Mouse (Mus musculus) forebrain, embryonic 13.5 days (tissue): ENCODE measurements around the gene Ube2o. TPM values are rescaled to one million over a fixed set of nuclear protein-coding genes. Genes with fewer than 3 reads are reported as not detected.

Experiments
- ATAC-seq: fragments of 200-750 bp; cut with Nextera tagmentation; 2 replicates; pipeline ENCODE4 v1.8.0; 2017
- H3K27ac ChIP-seq: fragments of 300-500 bp; sonication (generic); 2 replicates; pipeline ENCODE4 v1.5.1; 2015; ENCODE audit warnings: inconsistent platforms, mild to moderate bottlenecking, moderate library complexity
- H3K27me3 ChIP-seq: fragments of 300-500 bp; sonication (generic); 2 replicates; pipeline ENCODE4 v1.6.1; 2015; ENCODE audit warnings: mild to moderate bottlenecking, inconsistent platforms
- H3K36me3 ChIP-seq: fragments of 300-500 bp; sonication (generic); 2 replicates; pipeline ENCODE4 v1.6.1; 2015; ENCODE audit warnings: mild to moderate bottlenecking, inconsistent platforms; ENCODE audit not compliant: poor library complexity, severe bottlenecking
- H3K4me1 ChIP-seq: fragments of 300-500 bp; sonication (generic); 2 replicates; pipeline ENCODE4 v1.6.1; 2015; ENCODE audit warnings: inconsistent platforms
- H3K4me2 ChIP-seq: fragments of 300-500 bp; sonication (generic); 2 replicates; pipeline ENCODE4 v1.6.1; 2015; ENCODE audit warnings: inconsistent platforms, mild to moderate bottlenecking, moderate library complexity
- H3K4me3 ChIP-seq: fragments of 300-500 bp; sonication (generic); 2 replicates; pipeline ENCODE4 v1.5.1; 2015; ENCODE audit warnings: mild to moderate bottlenecking, inconsistent platforms
- H3K9ac ChIP-seq: fragments of 300-500 bp; sonication (generic); 2 replicates; pipeline ENCODE4 v1.6.1; 2015; ENCODE audit warnings: mild to moderate bottlenecking, inconsistent platforms
- H3K9me3 ChIP-seq: fragments of 300-500 bp; sonication (generic); replicated peaks from 2 replicates; pipeline ENCODE4 v1.6.1; 2016; ENCODE audit warnings: inconsistent platforms
- WGBS: fragments of 180-500 bp; shearing (Covaris S2); methylation state at CpG from one replicate; pipeline ENCODE4 v1.1.7; 2015; 5-methylcytosine and 5-hydroxymethylcytosine counted together
- polyA plus RNA-seq: library from polyadenylated mRNA; unstranded; fragments of >200 nt; fragmentation: Nextera tagmentation; extraction: Ambion mirVana; gene quantifications from 2 replicates; pipeline ENCODE4 v1.2.1, GENCODE M21; 2015

Gene Ube2o
- polyA plus RNA-seq, 1 experiment from 2014 or later, result 11.9 TPM

- no peak overlapping the region for H3K9ac ChIP-seq
- H3K9me3 ChIP-seq, result no peaks in the 10 kb centered on the region
- H3K36me3 ChIP-seq, result no peaks in the 10 kb centered on the region
- peaks cover 12% of the 10 kb centered on the region for H3K4me1 ChIP-seq
- peaks cover 33% of the 10 kb centered on the region for H3K27me3 ChIP-seq
- H3K27ac ChIP-seq, result no peak overlapping the region
- no peak for ATAC-seq
- WGBS, result 63% methylated on average over 6 of the region's 6 CpGs
- H3K4me3 ChIP-seq, result no peak overlapping the region
- no peak overlapping the region for H3K4me2 ChIP-seq
These were observed 40.0 kb upstream of the Ube2o start for GRCm38 (mm10) chr11:116621258-116621704.

- H3K9ac ChIP-seq, result no peak overlapping the region
These were observed 39.5 kb upstream of the Ube2o start for GRCm38 (mm10) chr11:116620559-116621253.

DNA sequence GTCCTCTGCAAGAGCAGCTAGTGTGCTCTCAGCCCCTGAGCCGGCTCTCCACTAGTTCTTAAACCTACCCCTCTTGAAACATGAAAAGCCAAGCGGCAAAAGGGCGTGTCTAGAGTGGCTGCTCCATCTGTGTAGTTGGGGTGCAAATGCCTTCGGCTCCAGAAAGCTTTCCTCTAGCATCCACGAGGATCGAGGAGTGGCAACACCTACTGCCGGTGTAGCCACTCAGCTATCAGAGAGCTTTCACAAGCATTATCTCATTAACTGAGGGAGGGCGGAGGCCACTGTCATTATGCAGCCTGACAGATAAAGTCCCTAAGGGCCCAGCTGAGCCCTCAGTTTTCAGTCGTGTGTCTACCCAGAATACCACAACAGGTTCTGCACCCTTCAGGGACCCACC lies 38.8 kb upstream of the Ube2o start:
- no peak for ATAC-seq
- H3K4me1 ChIP-seq, result peaks cover 12% of the 10 kb centered on the region
- H3K27me3 ChIP-seq, result peaks cover 31% of the 10 kb centered on the region
- H3K4me2 ChIP-seq, result no peak overlapping the region
- no peak overlapping the region for H3K9ac ChIP-seq
- H3K4me3 ChIP-seq, result no peak overlapping the region
- WGBS, result 42% methylated on average over 9 of the region's 9 CpGs
- H3K9me3 ChIP-seq, result no peaks in the 10 kb centered on the region
- no peak overlapping the region for H3K27ac ChIP-seq
- no peaks in the 10 kb centered on the region for H3K36me3 ChIP-seq

More at GRCm38 (mm10) chr11:116620559-116621253, 39.5 kb upstream of the Ube2o start:
- peaks cover 33% of the 10 kb centered on the region for H3K27me3 ChIP-seq
- H3K4me2 ChIP-seq, result no peak overlapping the region
- H3K4me1 ChIP-seq, result peaks cover 12% of the 10 kb centered on the region
- WGBS, result 84% methylated on average over 10 of the region's 10 CpGs
- no peaks in the 10 kb centered on the region for H3K9me3 ChIP-seq
- no peaks in the 10 kb centered on the region for H3K36me3 ChIP-seq
- ATAC-seq, result no peak
- H3K4me3 ChIP-seq, result no peak overlapping the region
- no peak overlapping the region for H3K27ac ChIP-seq

- ATAC-seq, result no peak
- no peak overlapping the region for H3K27ac ChIP-seq
- H3K4me2 ChIP-seq, result no peak overlapping the region
- no peaks in the 10 kb centered on the region for H3K9me3 ChIP-seq
- no peaks in the 10 kb centered on the region for H3K36me3 ChIP-seq
- no peak overlapping the region for H3K4me3 ChIP-seq
- H3K27me3 ChIP-seq, result peaks cover 26% of the 10 kb centered on the region
- H3K4me1 ChIP-seq, result peaks cover 10% of the 10 kb centered on the region
- 85% methylated on average over 8 of the region's 8 CpGs for WGBS
- no peak overlapping the region for H3K9ac ChIP-seq
These were observed 38.3 kb upstream of the Ube2o start for GRCm38 (mm10) chr11:116619561-116619960.

DNA sequence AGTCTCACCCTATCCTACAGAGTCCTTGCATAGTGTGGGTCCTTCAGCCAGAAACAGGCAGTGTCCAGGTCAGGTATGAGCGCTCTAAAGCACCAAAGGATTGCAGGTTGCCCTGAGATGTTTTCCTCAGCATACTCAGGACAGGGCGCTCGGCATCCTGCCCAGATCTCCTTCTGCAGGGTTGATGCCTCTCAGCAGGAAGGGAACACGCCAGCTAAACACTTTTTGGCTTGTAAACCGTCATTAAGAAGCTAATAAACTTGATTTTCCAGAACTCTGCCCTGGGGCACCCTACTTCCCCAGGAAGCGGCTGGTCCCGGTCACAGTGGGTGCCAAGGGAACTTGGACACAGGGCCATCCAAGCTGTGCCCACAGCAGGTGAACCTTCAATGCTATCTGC lies 37.9 kb upstream of the Ube2o start:
- ATAC-seq, result no peak

GRCm38 (mm10) chr11:116618666-116619065 lies 37.4 kb upstream of the Ube2o start:
- no peaks in the 10 kb centered on the region for H3K9me3 ChIP-seq
- no peak overlapping the region for H3K27ac ChIP-seq
- ATAC-seq, result no peak
- no peak overlapping the region for H3K9ac ChIP-seq
- WGBS, result 93% methylated on average over 7 of the region's 7 CpGs
- H3K4me1 ChIP-seq, result peaks cover 2% of the 10 kb centered on the region
- peaks cover 17% of the 10 kb centered on the region for H3K27me3 ChIP-seq
- no peaks in the 10 kb centered on the region for H3K36me3 ChIP-seq
- no peak overlapping the region for H3K4me3 ChIP-seq
- no peak overlapping the region for H3K4me2 ChIP-seq

More for the DNA sequence above, 37.9 kb upstream of the Ube2o start:
- H3K27me3 ChIP-seq, result peaks cover 22% of the 10 kb centered on the region
- H3K9ac ChIP-seq, result no peak overlapping the region
- no peak overlapping the region for H3K4me2 ChIP-seq
- H3K27ac ChIP-seq, result no peak overlapping the region
- no peaks in the 10 kb centered on the region for H3K9me3 ChIP-seq
- 87% methylated on average over 7 of the region's 7 CpGs for WGBS
- no peak overlapping the region for H3K4me3 ChIP-seq
- peaks cover 7% of the 10 kb centered on the region for H3K4me1 ChIP-seq
- no peaks in the 10 kb centered on the region for H3K36me3 ChIP-seq

- ATAC-seq, result no peak
- H3K4me1 ChIP-seq, result no peaks in the 10 kb centered on the region; the same call in 1 of the 2 replicates
- WGBS, result 91% methylated on average over 7 of the region's 7 CpGs
- H3K27me3 ChIP-seq, result peaks cover 7% of the 10 kb centered on the region
- H3K36me3 ChIP-seq, result no peaks in the 10 kb centered on the region
- H3K4me2 ChIP-seq, result no peak overlapping the region
- H3K9me3 ChIP-seq, result no peaks in the 10 kb centered on the region
- no peak overlapping the region for H3K27ac ChIP-seq
- H3K4me3 ChIP-seq, result no peak overlapping the region
- H3K9ac ChIP-seq, result no peak overlapping the region
These were observed 36.4 kb upstream of the Ube2o start for GRCm38 (mm10) chr11:116617641-116618040.

DNA sequence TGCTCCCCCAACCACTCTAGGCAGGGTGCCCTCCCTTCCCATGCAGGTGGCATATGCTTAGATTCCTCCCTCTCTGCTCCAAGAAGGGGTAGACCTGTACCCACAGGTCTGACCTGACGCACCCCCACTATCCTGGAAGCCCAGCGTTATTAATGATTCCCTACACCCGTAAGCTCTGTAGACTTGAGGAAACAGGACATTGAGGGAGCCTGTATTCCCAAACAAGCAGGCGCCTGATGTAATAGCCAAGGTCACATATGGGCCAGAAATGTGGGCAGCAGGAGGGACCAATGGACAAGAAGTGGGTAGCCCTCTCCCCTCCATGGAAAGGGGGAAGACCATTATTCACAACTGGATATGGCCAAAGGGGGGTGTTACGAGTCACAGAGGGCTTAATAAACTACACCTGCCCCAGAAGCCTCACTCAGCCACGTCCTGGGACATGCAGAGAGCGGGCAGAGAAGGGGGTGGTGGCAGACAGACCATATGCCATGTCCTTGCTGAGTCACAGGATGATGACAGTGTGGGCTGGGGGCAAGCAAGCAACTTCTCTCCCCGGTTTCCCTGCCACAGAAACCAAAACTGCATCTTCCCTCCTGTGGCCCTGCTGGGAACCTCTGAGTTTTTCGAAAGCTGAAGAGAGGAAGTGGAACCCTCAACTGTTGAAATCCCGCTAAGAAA lies 35.3 kb upstream of the Ube2o start:
- WGBS, result 78% methylated on average over 10 of the region's 10 CpGs
- Histone ChIP-seq H3K4me2 (no peak overlapping the region), H3K27ac (no peak overlapping the region), H3K9ac (no peak overlapping the region), H3K36me3 (no peaks in the 10 kb centered on the region), H3K9me3 (no peaks in the 10 kb centered on the region), H3K4me1 (no peaks in the 10 kb centered on the region; the same call in 1 of the 2 replicates), H3K27me3 (no peaks in the 10 kb centered on the region), H3K4me3 (no peak overlapping the region)
- ATAC-seq, result no peak

- ATAC-seq, result no peak
- Histone ChIP-seq H3K4me3 (no peak overlapping the region), H3K27me3 (no peaks in the 10 kb centered on the region), H3K4me2 (no peak overlapping the region), H3K9ac (no peak overlapping the region), H3K27ac (no peak overlapping the region), H3K4me1 (no peaks in the 10 kb centered on the region; the same call in 1 of the 2 replicates), H3K9me3 (no peaks in the 10 kb centered on the region), H3K36me3 (no peaks in the 10 kb centered on the region)
- WGBS, result 65% methylated on average over 13 of the region's 15 CpGs
These were observed 34.6 kb upstream of the Ube2o start for GRCm38 (mm10) chr11:116615735-116616437.

- Histone ChIP-seq H3K9me3 (no peaks in the 10 kb centered on the region), H3K36me3 (no peaks in the 10 kb centered on the region), H3K4me1 (no peaks in the 10 kb centered on the region), H3K4me3 (no peak overlapping the region), H3K9ac (no peak overlapping the region), H3K4me2 (no peak overlapping the region), H3K27ac (no peak overlapping the region), H3K27me3 (no peaks in the 10 kb centered on the region)
- 86% methylated on average over 6 of the region's 6 CpGs for WGBS
- no peak for ATAC-seq
These were observed 32.0 kb upstream of the Ube2o start for GRCm38 (mm10) chr11:116613234-116613633.

- 91% methylated on average over 1 of the region's 1 CpGs for whole genome bisulfite sequencing
These were observed 31.3 kb upstream of the Ube2o start for GRCm38 (mm10) chr11:116612554-116612953.

GRCm38 (mm10) chr11:116611883-116612282 lies 30.6 kb upstream of the Ube2o start:
- no peak overlapping the region for H3K4me3 ChIP-seq
- no peaks in the 10 kb centered on the region for H3K9me3 ChIP-seq
- no peaks in the 10 kb centered on the region; the same call in 1 of the 2 replicates for H3K4me1 ChIP-seq
- H3K4me2 ChIP-seq, result no peak overlapping the region
- ATAC-seq, result no peak
- H3K36me3 ChIP-seq, result no peaks in the 10 kb centered on the region
- no peaks in the 10 kb centered on the region for H3K27me3 ChIP-seq
- no peak overlapping the region for H3K9ac ChIP-seq
- no peak overlapping the region for H3K27ac ChIP-seq
- 94% methylated on average over 9 of the region's 9 CpGs for WGBS

More at GRCm38 (mm10) chr11:116612554-116612953, 31.3 kb upstream of the Ube2o start:
- Histone ChIP-seq H3K27ac (no peak overlapping the region), H3K4me3 (no peak overlapping the region), H3K9me3 (no peaks in the 10 kb centered on the region), H3K36me3 (no peaks in the 10 kb centered on the region), H3K4me2 (no peak overlapping the region), H3K9ac (no peak overlapping the region), H3K4me1 (no peaks in the 10 kb centered on the region), H3K27me3 (no peaks in the 10 kb centered on the region)
- ATAC-seq, result no peak
